Mouse (Mus musculus): ENCODE measurements at regions not wholly inside any gene's neighbourhood (a gene's known extent, or its start where the extent isn't known, plus 50 kb on each side); places are given as distances from the start of the nearest gene placed in this dataset.

DNA sequence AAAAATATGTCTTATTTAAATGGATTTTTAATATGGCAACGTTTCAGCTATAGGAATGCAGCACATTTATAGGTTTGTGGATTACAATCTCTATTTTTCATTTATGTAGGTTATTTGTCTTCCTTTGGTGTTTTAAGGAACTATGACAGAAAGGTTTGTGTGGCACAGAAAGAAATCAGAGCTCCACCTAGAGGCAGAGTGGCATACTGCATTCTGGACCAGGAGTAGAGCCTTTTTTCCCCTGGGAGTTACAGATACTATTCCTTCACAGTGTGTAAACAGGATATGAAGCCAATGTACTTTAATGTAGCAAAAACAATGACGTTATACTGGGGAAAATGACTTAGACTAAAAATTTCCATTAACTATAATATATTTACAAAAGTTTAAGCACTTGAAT lies 94.9 kb upstream of the St8sia4 start:
- DNase-seq: peak; percentile 59

DNA sequence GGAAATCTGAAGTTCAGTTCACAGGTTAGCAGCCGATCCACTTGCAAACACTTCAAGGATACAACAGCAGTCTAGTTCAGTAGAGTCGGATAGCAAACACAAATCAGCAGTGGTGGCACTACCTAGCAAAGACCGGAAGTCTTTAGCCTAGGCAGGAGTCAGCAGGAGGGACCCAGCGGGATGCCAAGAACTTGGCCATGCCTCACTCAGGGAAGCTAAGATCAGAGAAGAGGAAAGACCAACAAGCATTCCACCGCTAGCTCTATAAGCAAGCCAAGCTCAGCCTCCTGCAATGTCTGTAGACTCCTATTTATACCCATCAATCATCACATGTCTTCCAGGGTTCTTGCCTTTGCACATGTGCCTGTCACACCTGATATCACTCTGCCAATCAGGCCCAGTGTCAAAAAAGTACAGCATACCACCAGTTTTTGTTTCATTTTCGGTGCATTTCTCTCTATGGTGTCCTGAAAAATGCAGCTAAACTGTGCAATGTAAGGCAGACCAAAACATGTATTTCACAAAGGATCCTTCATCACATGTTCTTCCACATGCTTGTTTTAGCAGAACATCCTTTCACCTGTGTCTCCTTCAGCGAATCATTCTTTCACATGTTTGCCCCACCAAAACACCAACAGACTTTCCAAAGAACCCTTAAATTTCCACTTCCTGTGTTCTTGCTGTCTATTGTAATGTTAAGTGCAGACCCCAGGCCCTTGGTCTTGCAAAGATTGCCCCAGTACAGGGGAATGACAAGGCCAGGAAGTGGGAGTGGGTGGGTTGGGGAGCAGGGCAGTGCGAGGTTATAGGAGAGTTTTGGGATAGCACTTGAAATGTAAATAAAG lies 86.9 kb upstream of the St8sia4 start:
- DNase-seq: no peak

DNA sequence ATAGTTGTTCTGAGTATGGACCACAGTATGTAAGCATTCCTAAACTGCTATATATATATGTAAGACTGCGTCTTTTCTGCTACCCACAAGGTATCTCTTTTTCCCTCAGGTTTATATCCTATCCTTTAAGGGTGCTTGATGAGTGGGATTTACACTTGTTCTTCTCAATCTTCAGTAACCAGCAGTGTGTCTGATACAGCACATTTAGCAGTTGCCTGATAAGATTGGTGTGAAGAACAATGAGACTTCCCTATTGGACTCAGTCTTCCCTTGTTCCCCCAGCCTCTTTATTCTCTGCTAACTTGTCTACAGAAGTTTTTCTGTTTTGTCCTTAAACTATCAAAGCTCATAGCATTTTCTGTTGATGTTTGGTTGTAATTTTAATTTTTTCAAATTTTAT lies 86.1 kb upstream of the St8sia4 start:
- DNase-seq: no peak

DNA sequence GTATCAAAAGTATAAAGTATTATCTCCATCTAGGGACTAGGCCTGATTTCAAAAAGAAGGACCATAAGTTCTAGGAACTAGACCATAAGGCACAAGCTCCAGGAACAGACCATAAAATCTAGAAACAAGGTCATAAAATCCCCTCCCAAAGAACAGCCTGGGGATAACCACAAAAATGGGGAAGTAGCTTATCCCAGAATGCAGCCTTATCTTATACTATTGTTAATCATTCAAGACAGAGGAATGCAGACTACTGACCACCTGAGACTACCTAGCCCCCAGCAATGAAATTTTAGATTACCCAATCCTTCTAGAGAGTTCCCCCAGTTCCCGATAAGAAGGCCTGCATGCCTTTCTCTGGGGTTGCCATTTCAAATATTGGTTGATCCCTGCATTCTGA lies 81.6 kb upstream of the St8sia4 start:
- DNase-seq: no peak

DNA sequence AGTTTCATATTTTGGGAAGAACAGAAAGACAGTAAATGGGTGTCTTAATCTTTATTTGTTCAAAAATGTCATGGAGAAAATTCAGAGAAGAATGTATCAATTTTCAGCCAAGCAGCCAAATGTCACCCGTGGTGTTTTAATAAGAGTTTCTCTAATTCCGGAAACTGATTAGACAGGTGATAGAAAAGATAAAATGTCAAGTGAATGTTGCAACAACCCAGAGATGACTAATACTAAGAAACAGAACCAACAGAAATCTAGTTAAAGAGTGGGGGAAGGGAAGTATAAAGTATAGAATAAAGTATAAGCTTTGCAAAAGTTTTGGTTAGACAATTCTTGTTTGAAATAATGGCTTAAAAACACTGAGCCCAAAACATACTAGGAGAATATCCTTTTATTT lies 79.9 kb upstream of the St8sia4 start:
- no peak for DNase-seq

DNA sequence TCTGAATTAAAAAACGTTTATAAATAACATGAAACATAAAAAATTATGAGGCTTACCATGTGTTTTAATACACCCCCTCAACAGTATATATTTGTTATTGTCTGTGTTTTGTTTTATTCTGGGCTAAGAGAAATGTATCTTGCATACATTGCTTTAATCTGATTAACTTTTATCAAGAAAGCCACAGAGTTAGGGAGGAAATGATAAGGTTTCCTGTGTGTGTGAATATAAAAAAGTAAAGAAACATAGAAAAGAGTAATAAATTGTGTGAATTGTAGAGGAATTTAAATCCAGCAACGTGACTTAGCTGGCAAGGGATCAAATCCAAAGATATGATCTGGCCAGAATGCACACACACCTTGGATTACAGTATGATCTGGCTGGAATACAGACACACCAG lies 77.1 kb upstream of the St8sia4 start:
- no peak for DNase-seq

DNA sequence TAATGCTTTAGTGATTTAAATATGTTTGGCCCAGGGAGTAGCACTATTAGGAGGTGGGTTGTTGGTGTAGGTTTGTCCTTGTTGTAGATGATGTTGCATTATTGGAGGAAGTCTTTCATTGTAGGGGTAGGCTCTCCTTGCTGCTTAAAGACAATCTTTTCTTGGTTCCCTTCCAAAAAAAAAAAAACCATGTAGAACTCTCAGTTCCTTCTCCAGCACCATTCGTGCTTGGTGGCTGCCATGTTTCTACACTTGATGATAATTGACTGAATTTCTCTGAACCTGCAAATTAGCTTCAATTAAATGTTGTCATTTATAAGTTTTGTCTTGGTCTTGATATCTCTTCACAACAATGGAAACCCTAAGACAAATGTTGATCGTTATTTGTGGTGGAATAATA lies 76.0 kb upstream of the St8sia4 start:
- no peak for DNase-seq

DNA sequence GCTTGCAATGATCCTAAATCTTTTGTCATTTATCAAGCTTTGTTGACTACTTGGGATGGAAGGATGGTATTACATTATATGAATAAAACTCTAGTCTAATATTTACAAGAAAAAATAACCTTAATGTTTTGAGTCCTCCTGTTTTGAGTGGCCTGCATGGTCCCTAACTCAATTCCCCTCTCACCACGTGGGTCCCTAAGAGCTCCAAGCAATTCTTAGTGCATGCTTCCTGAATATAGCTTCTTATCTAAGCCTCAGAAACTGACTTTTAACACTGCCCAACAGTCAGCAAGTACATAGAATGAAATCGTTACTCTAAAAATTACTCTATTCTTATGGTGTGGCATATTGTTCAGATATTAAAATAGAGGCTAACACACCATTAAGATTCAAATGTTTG lies 52.1 kb upstream of the St8sia4 start:
- no peak for DNase-seq

DNA sequence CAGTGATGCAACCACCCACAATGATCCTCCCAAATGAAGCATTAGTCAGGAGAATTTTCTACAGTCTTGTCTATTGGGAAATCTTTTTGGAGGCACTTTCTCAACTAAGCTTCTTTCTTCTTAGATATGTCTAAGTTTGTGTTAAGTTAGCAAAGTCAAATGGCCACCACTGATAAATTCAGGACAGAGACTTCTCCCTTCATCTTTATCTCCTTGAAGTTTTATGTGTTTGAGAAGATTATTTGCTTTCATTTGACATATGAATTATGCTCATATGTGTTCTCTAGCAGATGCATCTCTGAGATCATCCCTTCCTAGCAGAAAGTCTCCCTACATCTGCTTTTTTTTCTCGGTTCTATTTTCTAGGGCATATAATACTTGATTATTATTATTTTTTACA lies 51.4 kb upstream of the St8sia4 start:
- no peak for DNase-seq
